Mouse (Mus musculus) CH12.LX (cell line): ENCODE measurements around the gene Otop3. TPM values are rescaled to one million over a fixed set of nuclear protein-coding genes. Genes with fewer than 3 reads are reported as not detected.

ENCODE experiments used
- DNase-seq: peaks from one replicate; pipeline ENCODE4 v3.0.0-alpha.2; 2013; ENCODE audit errors: extremely low read depth
- H3K27ac ChIP-seq: 2 replicates; pipeline ENCODE4 v1.5.1; 2012; ENCODE audit warnings: low read depth, mild to moderate bottlenecking, control low read depth, moderate library complexity; ENCODE audit not compliant: insufficient read depth
- H3K27me3 ChIP-seq: replicated peaks from 2 replicates; pipeline ENCODE3; 2012; ENCODE audit warnings: inconsistent platforms
- H3K36me3 ChIP-seq, 2 experiments: replicated peaks in 1 of 2; 2 replicates each; pipeline versions ENCODE3 to v1.6.1; 2012; ENCODE audit warnings: inconsistent platforms in 1 of 2, low read length in 1 of 2, mild to moderate bottlenecking in 1 of 2, mixed read lengths in 1 of 2, moderate library complexity in 1 of 2; ENCODE audit not compliant: control insufficient read depth in 1 of 2, insufficient read depth in 1 of 2
- H3K4me1 ChIP-seq, 2 experiments: 2 replicates each; pipeline ENCODE4 v1.6.1; 2012; ENCODE audit warnings: inconsistent platforms in 1 of 2, moderate library complexity in 1 of 2; ENCODE audit not compliant: insufficient read depth in 2 of 2, control insufficient read depth in 1 of 2
- H3K4me2 ChIP-seq: 2 replicates; pipeline ENCODE4 v1.6.1; 2012; ENCODE audit warnings: low read depth, mild to moderate bottlenecking, control low read depth; ENCODE audit not compliant: poor library complexity, insufficient read depth, severe bottlenecking
- H3K4me3 ChIP-seq, 3 experiments: fragments of 150-350 bp in 1 of 3; sonication (generic) in 1 of 3; replicated peaks in 1 of 3; 2 replicates each; pipeline versions ENCODE3 to v1.5.1; 2011 to 2012; ENCODE audit warnings: low read depth in 2 of 3, low read length in 2 of 3, mild to moderate bottlenecking in 2 of 3, moderate library complexity in 2 of 3, control low read depth in 1 of 3, improper control_type of control experiment in 1 of 3, inconsistent platforms in 1 of 3, mixed read lengths in 1 of 3; ENCODE audit not compliant: poor library complexity in 1 of 3
- H3K79me2 ChIP-seq: replicated peaks from 2 replicates; pipeline ENCODE4 v1.6.1; 2012; ENCODE audit warnings: mild to moderate bottlenecking, moderate library complexity; ENCODE audit not compliant: control insufficient read depth, poor library complexity, insufficient read depth, severe bottlenecking; ENCODE audit errors: extremely low read depth
- H3K9ac ChIP-seq: 2 replicates; pipeline ENCODE4 v1.6.1; 2012; ENCODE audit warnings: low read depth, mild to moderate bottlenecking, control low read depth, moderate library complexity; ENCODE audit not compliant: insufficient read depth
- H3K9me3 ChIP-seq: replicated peaks from 2 replicates; pipeline ENCODE3; 2012; ENCODE audit warnings: low read length, inconsistent platforms, mixed read lengths
- BHLHE40 ChIP-seq: IDR thresholded peaks from 2 replicates; pipeline ENCODE4 v1.6.1; 2011; ENCODE audit warnings: mild to moderate bottlenecking, low read depth, low read length, improper control_type of control experiment
- CHD1 ChIP-seq: IDR thresholded peaks from 2 replicates; pipeline ENCODE4 v1.6.1; 2012; ENCODE audit warnings: low read depth, low read length, improper control_type of control experiment, inconsistent platforms
- CHD2 ChIP-seq: IDR thresholded peaks from 2 replicates; pipeline ENCODE4 v1.6.1; 2011; ENCODE audit warnings: low read length, improper control_type of control experiment
- CTCF ChIP-seq, 2 experiments: IDR thresholded peaks in 1 of 2; conservative IDR thresholded peaks in 1 of 2; 2 replicates each; pipeline ENCODE4 v1.5.1; 2011 to 2012; ENCODE audit warnings: low read depth in 2 of 2, low read length in 2 of 2, improper control_type of control experiment in 1 of 2, inconsistent platforms in 1 of 2, mild to moderate bottlenecking in 1 of 2, moderate library complexity in 1 of 2
- E2F4 ChIP-seq: IDR thresholded peaks from 2 replicates; pipeline ENCODE4 v1.6.1; 2011; ENCODE audit warnings: low read depth, low read length, improper control_type of control experiment; ENCODE audit not compliant: insufficient replicate concordance
- EP300 ChIP-seq: IDR thresholded peaks from 2 replicates; pipeline ENCODE4 v1.6.1; 2011; ENCODE audit warnings: low read length, improper control_type of control experiment
- ETS1 ChIP-seq: conservative IDR thresholded peaks from 2 replicates; pipeline ENCODE4 v1.6.1; 2012; ENCODE audit warnings: low read depth, mild to moderate bottlenecking, inconsistent platforms, low read length, improper control_type of control experiment, moderate library complexity
- GABPA ChIP-seq: IDR thresholded peaks from 2 replicates; pipeline ENCODE4 v1.6.1; 2012; ENCODE audit warnings: low read depth, low read length, improper control_type of control experiment, inconsistent platforms; ENCODE audit not compliant: insufficient replicate concordance
- HCFC1 ChIP-seq: IDR thresholded peaks from 2 replicates; pipeline ENCODE4 v1.6.1; 2012; ENCODE audit warnings: low read depth, mild to moderate bottlenecking, inconsistent platforms, low read length, improper control_type of control experiment
- IRF4 ChIP-seq: IDR thresholded peaks from 2 replicates; pipeline ENCODE4 v1.6.1; 2014; ENCODE audit warnings: low read depth, mild to moderate bottlenecking, inconsistent platforms, low read length, improper control_type of control experiment
- MAX ChIP-seq: IDR thresholded peaks from 2 replicates; pipeline ENCODE4 v1.6.1; 2011; ENCODE audit warnings: low read length, improper control_type of control experiment
- MAZ ChIP-seq: IDR thresholded peaks from 2 replicates; pipeline ENCODE4 v1.6.1; 2012; ENCODE audit warnings: low read depth, mild to moderate bottlenecking, inconsistent platforms, low read length, improper control_type of control experiment, moderate library complexity
- MXI1 ChIP-seq: IDR thresholded peaks from 2 replicates; pipeline ENCODE4 v1.6.1; 2011; ENCODE audit warnings: mild to moderate bottlenecking, low read depth, low read length, improper control_type of control experiment
- NELFE ChIP-seq: IDR thresholded peaks from 2 replicates; pipeline ENCODE4 v1.6.1; 2011; ENCODE audit warnings: low read depth, low read length, improper control_type of control experiment
- NRF1 ChIP-seq: IDR thresholded peaks from 2 replicates; pipeline ENCODE4 v1.6.1; 2014; ENCODE audit warnings: low read depth, mild to moderate bottlenecking, inconsistent platforms, low read length, improper control_type of control experiment, moderate library complexity
- POLR2A ChIP-seq: IDR thresholded peaks from 2 replicates; pipeline ENCODE4 v1.6.1; 2011; ENCODE audit warnings: low read depth, mild to moderate bottlenecking, improper control_type of control experiment, low read length
- POLR2AphosphoS2 ChIP-seq: IDR thresholded peaks from 2 replicates; pipeline ENCODE4 v1.6.1; 2011; ENCODE audit warnings: low read depth, low read length, improper control_type of control experiment
- RCOR1 ChIP-seq: conservative IDR thresholded peaks from 2 replicates; pipeline ENCODE4 v1.6.1; 2012; ENCODE audit warnings: low read depth, mild to moderate bottlenecking, inconsistent platforms, low read length, improper control_type of control experiment
- SIN3A ChIP-seq: IDR thresholded peaks from 2 replicates; pipeline ENCODE4 v1.6.1; 2012; ENCODE audit warnings: low read length, improper control_type of control experiment, inconsistent platforms
- SMC3 ChIP-seq: IDR thresholded peaks from 2 replicates; pipeline ENCODE4 v1.6.1; 2011; ENCODE audit warnings: low read depth, low read length, improper control_type of control experiment
- TBP ChIP-seq: conservative IDR thresholded peaks from 2 replicates; pipeline ENCODE4 v1.6.1; 2011; ENCODE audit warnings: low read depth, low read length, improper control_type of control experiment
- TCF12 ChIP-seq: IDR thresholded peaks from 2 replicates; pipeline ENCODE4 v1.6.1; 2014; ENCODE audit warnings: low read depth, mild to moderate bottlenecking, inconsistent platforms, low read length, improper control_type of control experiment
- USF2 ChIP-seq: conservative IDR thresholded peaks from 2 replicates; pipeline ENCODE4 v1.6.1; 2011; ENCODE audit warnings: low read depth, low read length, improper control_type of control experiment
- ZKSCAN1 ChIP-seq: IDR thresholded peaks from 2 replicates; pipeline ENCODE4 v1.6.1; 2012; ENCODE audit warnings: low read depth, inconsistent platforms, low read length, improper control_type of control experiment, borderline replicate concordance
- ZNF384 ChIP-seq: IDR thresholded peaks from 2 replicates; pipeline ENCODE4 v1.6.1; 2012; ENCODE audit warnings: low read depth, low read length, improper control_type of control experiment, inconsistent platforms
- dilution Hi-C: fragments of 300-500 bp; cut with MboI; formaldehyde crosslinking; loops from 2 replicates; pipeline ENCODE4 v1.14.3; 2020; ENCODE audit warnings: low sequenced_read_pairs; ENCODE audit not compliant: extremely low pct_unique_long_range_greater_than_20kb, extremely low pct_ligation_motif_present
- in situ Hi-C: fragments of 300-500 bp; cut with MboI; formaldehyde crosslinking; loops from 3 replicates; pipeline ENCODE4 v1.14.3; 2019; ENCODE audit warnings: low sequenced_read_pairs, low pct_ligation_motif_present, low pct_unique_long_range_greater_than_20kb, mixed read lengths
- polyA plus RNA-seq: library from polyadenylated mRNA; unstranded; fragments of >175 nt; gene quantifications from 2 replicates; pipeline ENCODE4 v1.2.1, GENCODE M21; 2012; ENCODE audit warnings: low read depth; ENCODE audit not compliant: insufficient read length
- total RNA-seq, 2 experiments: library from RNA; depleted of rRNA; stranded (reverse); fragments of 300-350 nt in 1 of 2; fragments of >200 nt in 1 of 2; gene quantifications; 2 replicates each; pipeline ENCODE4 v1.2.3; 2012 to 2014

Gene Otop3
- total and polyA plus RNA-seq, 3 experiments = not detected

DNA sequence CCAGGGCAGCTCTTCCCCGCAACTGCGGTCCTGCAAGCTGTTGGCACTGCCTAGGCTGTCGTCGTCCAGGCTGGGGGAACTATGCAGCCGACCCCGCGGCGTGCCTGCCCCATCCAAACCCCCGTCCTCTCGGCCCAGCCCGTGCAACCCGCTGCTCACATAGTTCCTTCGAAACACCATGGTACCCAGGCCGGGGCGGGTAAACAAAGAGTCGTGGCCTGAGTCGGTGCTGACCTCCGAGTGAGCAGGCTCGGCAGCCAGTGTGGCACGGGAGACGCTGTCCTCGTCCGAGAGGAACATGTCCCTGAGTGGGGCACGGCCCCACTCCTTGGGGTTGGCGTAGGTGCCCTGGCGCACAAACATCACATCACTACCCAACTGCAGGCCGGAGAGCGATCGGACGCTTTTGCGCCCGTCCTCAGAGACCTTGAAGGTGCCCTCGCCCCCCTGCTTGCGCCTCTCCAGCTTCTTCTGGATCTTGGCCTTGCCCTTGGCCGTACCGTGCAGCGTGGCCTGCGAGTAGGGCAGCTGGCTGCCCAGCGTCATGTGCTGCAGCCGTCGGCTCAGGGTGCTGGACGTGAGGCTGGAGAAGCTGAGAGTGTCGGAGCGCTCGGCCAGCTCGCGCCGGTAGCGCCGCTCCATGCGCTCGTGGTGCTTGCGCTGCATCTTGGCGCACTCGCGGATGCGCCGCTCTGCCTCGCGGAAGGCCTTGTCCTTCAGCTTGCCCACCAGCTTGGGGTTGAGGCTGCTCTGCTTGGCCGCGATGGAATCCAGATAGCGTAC is 16.1 kb upstream of the Otop3 start:
- dilution Hi-C loops (no loop called here), in situ Hi-C loops (no loop called here)

DNA sequence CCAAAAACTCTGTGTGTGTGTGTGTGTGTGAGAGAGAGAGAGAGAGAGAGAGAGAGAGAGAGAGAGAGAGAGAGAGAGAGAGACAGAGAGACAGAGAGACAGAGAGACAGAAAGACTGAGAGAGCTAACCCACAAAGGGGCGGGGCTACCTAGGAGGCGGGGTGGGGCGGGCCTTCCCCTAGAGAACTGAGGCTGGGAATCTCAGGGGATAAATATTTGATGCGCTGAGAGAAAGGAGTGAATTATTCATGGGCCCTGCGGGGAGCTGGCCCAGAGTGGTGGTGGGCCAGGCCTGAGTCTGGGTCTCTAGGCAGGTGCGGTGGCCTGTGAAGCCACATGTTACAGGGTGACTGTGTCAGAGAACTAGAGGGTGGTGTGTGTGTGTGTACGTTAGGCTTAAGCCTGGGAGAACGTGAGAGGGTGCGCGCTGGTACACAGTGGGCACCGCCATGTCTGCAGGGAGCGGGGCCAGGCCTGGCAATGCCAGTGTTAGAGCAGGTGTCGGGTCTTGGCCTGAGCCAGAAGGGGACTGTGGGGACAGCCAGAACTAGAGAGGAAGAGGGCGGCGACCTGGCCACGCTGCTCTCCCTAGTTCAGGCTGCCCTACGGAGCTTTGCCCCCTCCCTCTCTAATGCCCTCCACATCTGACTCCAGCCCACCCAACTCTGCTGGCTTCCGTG is 14.7 kb upstream of the Otop3 start:
- peak; percentile 19 for DNase-seq
- H3K36me3 ChIP-seq = no peaks in the 10 kb centered on the region
- no peak overlapping the region for H3K9ac ChIP-seq
- peaks cover 8 to 11% of the 10 kb centered on the region in 2 experiments; a peak in 3 of 4 replicates for H3K4me1 ChIP-seq
- no peak overlapping the region for H3K4me2 ChIP-seq
- no peak overlapping the region for H3K27ac ChIP-seq
- peaks cover 5% of the 10 kb centered on the region for H3K9me3 ChIP-seq
- dilution Hi-C loops (no loop called here), in situ Hi-C loops (loop anchor here (5.0 kb wide), 1 partner anchor 37 kb away; no protein-coding TSS in a partner anchor)
- H3K4me3 ChIP-seq = no peak overlapping the region
- peaks cover 94% of the 10 kb centered on the region for H3K27me3 ChIP-seq
- no peaks in the 10 kb centered on the region for H3K79me2 ChIP-seq
- TF ChIP-seq CHD2 (no peak), RCOR1 (no peak), SMC3 (no peak), BHLHE40 (no peak), IRF4 (no peak), GABPA (no peak), NRF1 (no peak), ZNF384 (no peak), MXI1 (no peak), USF2 (no peak), ETS1 (no peak), CHD1 (no peak)

More for the DNA sequence above, 16.1 kb upstream of the Otop3 start:
- no peaks in the 10 kb centered on the region for H3K79me2 ChIP-seq
- H3K27me3 ChIP-seq = peaks cover 90% of the 10 kb centered on the region
- TF ChIP-seq POLR2A (no peak), POLR2AphosphoS2 (no peak), ZKSCAN1 (no peak), EP300 (no peak), NRF1 (no peak), USF2 (no peak), E2F4 (no peak), MAZ (no peak), MAX (no peak), HCFC1 (no peak), NELFE (no peak), BHLHE40 (no peak), TCF12 (no peak), CTCF (conservative IDR thresholded peaks at IDR 0.05 in 1 of 2, IDR thresholded peaks at IDR 0.05 in 1 of 2; ENCODE audit: low read depth in 2 of 2, low read length in 2 of 2) (no peak), TBP (no peak), SIN3A (no peak)
- H3K27ac ChIP-seq = no peak overlapping the region
- no peak overlapping the region for H3K4me2 ChIP-seq
- no peak for DNase-seq
- H3K36me3 ChIP-seq = no peaks in the 10 kb centered on the region
- peaks cover 8 to 11% of the 10 kb centered on the region in 2 experiments; a peak in 3 of 4 replicates for H3K4me1 ChIP-seq
- no peak overlapping the region for H3K9ac ChIP-seq
- H3K4me3 ChIP-seq = no peak overlapping the region
- H3K9me3 ChIP-seq = peaks cover 5% of the 10 kb centered on the region
